Mouse (Mus musculus) forebrain, embryonic 16.5 days (tissue): Measurements from ENCODE around the gene Maml2. TPM values are rescaled to one million over a fixed set of nuclear protein-coding genes. Genes with fewer than 3 reads are reported as not detected.
A peak's percentile ranks its signal among the peaks of the same experiment; 100 is the strongest.

ENCODE experiments used
- ATAC-seq: fragments of 200-750 bp; cut with Nextera tagmentation; 2 replicates; pipeline ENCODE4 v1.8.0; 2017; ENCODE audit warnings: mild to moderate bottlenecking, moderate library complexity
- H3K27ac ChIP-seq: fragments of 300-500 bp; sonication (generic); 2 replicates; pipeline ENCODE4 v1.5.1; 2014; ENCODE audit warnings: low read length, control low read depth
- H3K27me3 ChIP-seq: fragments of 300-500 bp; sonication (generic); replicated peaks from 2 replicates; pipeline ENCODE4 v1.6.1; 2014; ENCODE audit warnings: low read length; ENCODE audit not compliant: control insufficient read depth, insufficient read depth
- H3K36me3 ChIP-seq: fragments of 300-500 bp; sonication (generic); 2 replicates; pipeline ENCODE4 v1.6.1; 2014; ENCODE audit not compliant: control insufficient read depth, insufficient read depth
- H3K4me1 ChIP-seq: fragments of 300-500 bp; sonication (generic); replicated peaks from 2 replicates; pipeline ENCODE4 v1.6.1; 2014; ENCODE audit warnings: low read length; ENCODE audit not compliant: control insufficient read depth, insufficient read depth
- H3K4me2 ChIP-seq: fragments of 300-500 bp; sonication (generic); 2 replicates; pipeline ENCODE4 v1.6.1; 2014; ENCODE audit warnings: mild to moderate bottlenecking, low read length, control low read depth
- H3K4me3 ChIP-seq: fragments of 300-500 bp; sonication (generic); replicated peaks from 2 replicates; pipeline ENCODE4 v1.5.1; 2014; ENCODE audit warnings: mild to moderate bottlenecking, low read length, control low read depth
- H3K9ac ChIP-seq: fragments of 300-500 bp; sonication (generic); replicated peaks from 2 replicates; pipeline ENCODE4 v1.6.1; 2014; ENCODE audit warnings: low read depth, low read length, control low read depth
- H3K9me3 ChIP-seq: fragments of 300-500 bp; sonication (generic); 2 replicates; pipeline ENCODE4 v1.6.1; 2016; ENCODE audit warnings: low read length; ENCODE audit not compliant: control insufficient read depth
- WGBS: fragments of 180-500 bp; shearing (Covaris S2); extraction: QIAGEN DNeasy Blood & Tissue Kit; methylation state at CpG from one replicate; pipeline ENCODE4 v1.1.7; 2014; 5-methylcytosine and 5-hydroxymethylcytosine counted together
- polyA plus RNA-seq: library from polyadenylated mRNA; unstranded; fragments of >200 nt; fragmentation: Nextera tagmentation; extraction: Ambion mirVana; gene quantifications from 2 replicates; pipeline ENCODE4 v1.2.1, GENCODE M21; 2015

The Maml2 gene
- polyA plus RNA-seq, 1 experiment from 2014 or later = 9.0 TPM

GRCm38 (mm10) chr9:13599800-13600199 is 302.0 kb downstream of the Maml2 start:
- Histone ChIP-seq H3K4me1 (no peaks in the 10 kb centered on the region), H3K4me2 (no peak overlapping the region), H3K4me3 (no peak overlapping the region), H3K27ac (no peak overlapping the region), H3K36me3 (no peaks in the 10 kb centered on the region), H3K9me3 (no peaks in the 10 kb centered on the region), H3K27me3 (no peaks in the 10 kb centered on the region), H3K9ac (no peak overlapping the region)
- 92% methylated on average over 6 of the region's 6 CpGs for WGBS
- no peak for ATAC-seq

DNA sequence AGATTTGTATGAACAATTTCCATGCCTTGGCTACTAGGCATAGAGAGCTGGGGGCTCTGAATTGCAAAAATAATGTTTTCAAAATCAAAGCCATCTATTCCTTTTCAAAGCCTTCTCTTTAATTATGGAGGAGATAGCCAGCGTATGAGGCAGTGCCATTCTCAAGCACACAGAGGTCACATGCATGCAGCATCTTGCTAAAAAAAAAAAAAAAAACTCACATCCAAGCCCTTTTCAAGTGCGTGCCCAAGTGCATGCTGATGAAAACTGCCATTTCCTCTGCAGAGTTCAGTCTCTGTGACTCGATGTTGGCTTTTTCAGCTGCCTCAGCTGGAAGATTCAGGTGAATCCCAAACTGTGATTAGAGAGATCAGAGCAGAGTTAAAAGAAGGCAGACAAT is 304.0 kb downstream of the Maml2 start:
- ATAC-seq = no peak
- no peak overlapping the region for H3K9ac ChIP-seq
- H3K27ac ChIP-seq = no peak overlapping the region
- H3K9me3 ChIP-seq = no peaks in the 10 kb centered on the region
- H3K4me1 ChIP-seq = no peaks in the 10 kb centered on the region
- WGBS = 81% methylated on average over 3 of the region's 3 CpGs
- no peak overlapping the region for H3K4me3 ChIP-seq
- H3K27me3 ChIP-seq = no peaks in the 10 kb centered on the region
- H3K4me2 ChIP-seq = no peak overlapping the region
- H3K36me3 ChIP-seq = no peaks in the 10 kb centered on the region

DNA sequence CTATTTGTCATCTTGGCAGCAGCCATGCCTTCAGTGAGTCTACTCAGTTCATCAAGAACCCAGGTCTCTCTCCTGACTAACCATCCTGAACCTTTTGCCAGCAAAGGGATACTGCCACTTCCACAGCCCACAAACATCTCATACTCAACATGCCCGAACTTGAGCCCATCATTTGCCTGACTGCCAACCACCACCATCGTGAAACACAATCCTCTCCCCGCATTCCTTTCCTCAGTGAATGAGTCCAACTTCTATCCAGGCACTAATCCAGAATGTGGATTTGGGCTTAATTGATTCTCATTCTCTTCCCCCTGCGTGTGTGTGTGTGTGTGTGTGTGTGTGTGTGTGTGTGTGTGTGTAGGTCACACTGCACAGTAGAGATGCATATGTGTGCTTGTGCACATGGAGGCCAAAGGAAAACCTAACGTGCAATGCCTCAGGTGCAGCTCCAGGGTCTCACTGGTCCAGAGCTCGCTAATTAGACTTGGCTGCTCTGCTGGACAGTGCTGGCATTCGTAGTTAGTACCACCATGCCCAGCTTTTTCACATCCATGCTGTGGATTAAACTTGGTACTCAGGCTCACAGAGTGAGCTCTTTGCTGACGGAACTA is 305.9 kb downstream of the Maml2 start:
- no peaks in the 10 kb centered on the region for H3K36me3 ChIP-seq
- H3K27me3 ChIP-seq = no peaks in the 10 kb centered on the region
- no peak overlapping the region for H3K27ac ChIP-seq
- H3K9me3 ChIP-seq = no peaks in the 10 kb centered on the region
- H3K4me1 ChIP-seq = 0 out of 2 replicates have a peak, but pooled peaks cover 2% of the 10 kb centered on the region
- no peak overlapping the region for H3K4me3 ChIP-seq
- no peak overlapping the region for H3K4me2 ChIP-seq
- 59% methylated on average over 8 of the region's 8 CpGs for WGBS
- peak; percentile 45 for ATAC-seq
- H3K9ac ChIP-seq = no peak overlapping the region

DNA sequence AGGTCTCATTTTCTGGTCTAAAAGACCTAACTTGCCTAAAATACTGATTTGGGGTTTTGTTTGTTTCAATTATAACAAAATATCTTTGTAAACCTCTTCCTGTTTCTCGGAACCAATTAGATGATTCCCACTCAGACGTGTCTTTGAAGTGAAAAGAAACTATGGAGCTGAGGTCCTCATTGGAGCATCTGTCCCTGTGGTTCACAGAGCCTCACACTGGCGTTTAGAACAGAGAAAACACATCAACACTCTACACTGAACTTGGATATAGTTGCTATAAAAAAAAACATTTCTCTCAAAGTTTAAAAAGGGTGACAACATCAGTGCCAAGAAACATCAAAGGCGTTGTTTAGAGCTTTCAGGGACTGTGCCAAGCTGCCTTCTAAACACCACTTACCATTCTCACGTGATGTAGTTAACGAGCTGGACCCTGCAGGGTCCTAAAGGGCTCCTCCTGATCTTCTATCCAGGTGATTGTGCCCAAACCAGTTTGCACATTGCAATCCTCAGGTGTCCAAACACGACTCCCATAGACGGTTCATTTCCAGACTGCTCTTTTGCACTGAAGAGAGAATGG is 309.9 kb downstream of the Maml2 start:
- 30% methylated on average over 8 of the region's 8 CpGs for WGBS
- no peaks in the 10 kb centered on the region for H3K27me3 ChIP-seq
- no peaks in the 10 kb centered on the region for H3K9me3 ChIP-seq
- H3K4me3 ChIP-seq = no peak overlapping the region
- H3K4me1 ChIP-seq = 0 out of 2 replicates have a peak, but pooled peaks cover 2% of the 10 kb centered on the region
- no peak overlapping the region for H3K4me2 ChIP-seq
- no peak overlapping the region for H3K9ac ChIP-seq
- peak; percentile 49 for ATAC-seq
- no peak overlapping the region for H3K27ac ChIP-seq
- no peaks in the 10 kb centered on the region for H3K36me3 ChIP-seq

DNA sequence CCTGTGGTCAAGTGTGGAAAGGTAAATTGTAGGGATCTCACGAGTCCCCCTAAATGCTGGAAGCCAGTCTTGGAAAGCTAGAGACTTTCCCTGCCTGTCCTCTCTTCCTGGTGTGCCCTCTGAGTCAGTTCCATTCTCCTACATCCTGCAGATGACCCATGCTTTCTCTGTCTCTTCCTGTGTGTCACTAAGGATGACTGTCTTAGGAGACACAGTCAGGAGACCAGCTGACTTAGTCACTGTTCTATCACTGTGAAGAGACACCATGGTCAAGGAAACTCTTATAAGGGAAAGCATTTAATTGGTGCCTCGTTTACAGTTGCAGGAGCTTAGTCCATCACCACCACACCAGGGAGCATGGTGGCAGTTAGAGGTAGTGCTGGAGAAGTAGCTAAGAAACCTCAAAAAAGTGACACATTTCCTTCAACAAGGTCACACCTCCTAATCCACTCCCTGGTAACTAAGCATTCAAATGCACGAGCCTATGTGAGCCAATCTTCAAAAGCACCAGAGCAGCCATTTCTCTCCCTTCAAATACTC is 310.8 kb downstream of the Maml2 start:
- WGBS = 47% methylated on average over 3 of the region's 3 CpGs
- Histone ChIP-seq H3K4me3 (no peak overlapping the region), H3K9ac (no peak overlapping the region), H3K27me3 (no peaks in the 10 kb centered on the region), H3K27ac (no peak overlapping the region), H3K9me3 (no peaks in the 10 kb centered on the region), H3K36me3 (no peaks in the 10 kb centered on the region), H3K4me1 (peaks cover 4% of the 10 kb centered on the region; the same call in 1 of the 2 replicates), H3K4me2 (no peak overlapping the region)
- no peak for ATAC-seq

GRCm38 (mm10) chr9:13611561-13611960 is 313.8 kb downstream of the Maml2 start:
- no peak for ATAC-seq
- Histone ChIP-seq H3K9ac (no peak overlapping the region), H3K36me3 (no peaks in the 10 kb centered on the region), H3K27ac (no peak overlapping the region), H3K27me3 (no peaks in the 10 kb centered on the region), H3K4me3 (no peak overlapping the region), H3K9me3 (no peaks in the 10 kb centered on the region), H3K4me1 (peaks cover 5% of the 10 kb centered on the region; the same call in 1 of the 2 replicates), H3K4me2 (no peak overlapping the region)
- 78% methylated on average over 3 of the region's 3 CpGs for WGBS

DNA sequence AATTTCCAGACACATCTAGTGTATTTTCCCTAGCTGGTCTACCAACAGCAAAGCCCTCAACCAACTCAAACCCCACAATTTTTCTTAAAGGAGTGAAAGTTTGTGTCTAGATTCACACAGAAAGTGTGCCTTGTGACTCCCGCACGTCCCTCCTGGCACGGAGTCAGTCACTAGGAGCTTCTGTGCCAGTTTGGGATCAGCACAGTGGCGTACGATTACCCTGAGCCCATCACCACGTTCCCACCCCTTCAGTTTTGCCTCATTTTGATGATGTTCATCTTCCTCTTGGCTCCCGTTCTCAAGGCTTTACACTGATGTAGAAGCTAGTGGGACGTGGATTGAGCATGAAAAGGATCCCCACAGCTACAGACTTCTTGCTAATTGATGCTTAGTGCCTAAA is 314.6 kb downstream of the Maml2 start:
- no peak overlapping the region for H3K27ac ChIP-seq
- no peak for ATAC-seq
- WGBS = 38% methylated on average over 8 of the region's 8 CpGs
- H3K9ac ChIP-seq = no peak overlapping the region
- H3K4me2 ChIP-seq = no peak overlapping the region
- H3K4me1 ChIP-seq = peaks cover 5% of the 10 kb centered on the region; the same call in 1 of the 2 replicates
- no peak overlapping the region for H3K4me3 ChIP-seq
- no peaks in the 10 kb centered on the region for H3K36me3 ChIP-seq
- H3K9me3 ChIP-seq = no peaks in the 10 kb centered on the region
- no peaks in the 10 kb centered on the region for H3K27me3 ChIP-seq

GRCm38 (mm10) chr9:13613325-13614268 is 315.8 kb downstream of the Maml2 start:
- peaks cover 3% of the 10 kb centered on the region; the same call in 1 of the 2 replicates for H3K4me1 ChIP-seq
- peak; percentile 64 for ATAC-seq
- no peaks in the 10 kb centered on the region for H3K27me3 ChIP-seq
- H3K4me2 ChIP-seq = no peak overlapping the region
- H3K9me3 ChIP-seq = no peaks in the 10 kb centered on the region
- no peak overlapping the region for H3K4me3 ChIP-seq
- no peaks in the 10 kb centered on the region for H3K36me3 ChIP-seq
- WGBS = 30% methylated on average over 8 of the region's 8 CpGs
- H3K9ac ChIP-seq = no peak overlapping the region
- H3K27ac ChIP-seq = no peak overlapping the region
